Mouse (Mus musculus): ENCODE results near the gene Hoxd11. TPM values are rescaled to one million over a fixed set of nuclear protein-coding genes. Genes with fewer than 3 reads are reported as not detected.

The Hoxd11 gene
- polyA plus RNA-seq, 1 experiment: not detected

DNA sequence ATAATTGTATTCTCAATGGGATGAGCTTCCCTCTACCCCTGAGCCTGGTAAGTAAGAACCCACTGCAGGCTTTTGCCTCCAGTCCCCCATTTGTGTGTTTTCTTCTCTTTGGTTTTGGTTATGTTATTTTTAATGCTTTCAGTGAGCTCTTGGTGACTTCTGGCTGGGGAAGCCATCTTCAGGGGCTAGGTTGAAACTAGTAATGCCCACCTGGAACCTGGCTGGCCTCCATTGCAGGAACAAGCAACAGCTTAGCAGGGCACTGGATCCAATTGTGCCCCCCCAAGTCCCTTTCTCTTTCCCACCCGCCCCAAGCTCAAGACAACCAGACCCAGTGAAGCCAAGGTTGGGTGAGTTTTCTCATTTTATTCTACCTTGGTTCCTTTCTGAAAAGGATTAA, 16.0 kb downstream of the Hoxd11 start:
- Histone ChIP-seq H3K36me3 (ENCODE audit: control insufficient read depth, insufficient read depth, low read length, poor library complexity, severe bottlenecking) (no peaks in the 10 kb centered on the region), H3K4me3 (ENCODE audit: low read depth, low read length) (no peak overlapping the region), H3K27me3 (ENCODE audit: control insufficient read depth, insufficient read depth, low read length, poor library complexity, severe bottlenecking) (peaks cover 69% of the 10 kb centered on the region), H3K9ac (ENCODE audit: low read depth, poor library complexity, severe bottlenecking) (no peak overlapping the region), H3K27ac (ENCODE audit: insufficient read depth, low read length) (no peak overlapping the region), H3K4me1 (ENCODE audit: control insufficient read depth, insufficient read depth, low read length) (no peaks in the 10 kb centered on the region), H3K9me3 (replicated peaks; ENCODE audit: control insufficient read depth, insufficient read depth, low read length, poor library complexity, severe bottlenecking) (no peaks in the 10 kb centered on the region)
- TF ChIP-seq EP300 (IDR thresholded peaks at IDR 0.05; ENCODE audit: insufficient read depth, low read depth, low read length): no peak
- TF ChIP-seq POLR2A (IDR thresholded peaks at IDR 0.05; ENCODE audit: insufficient read depth, low read length): no peak
- TF ChIP-seq CTCF (IDR thresholded peaks at IDR 0.05; ENCODE audit: low read depth, low read length): no peak

DNA sequence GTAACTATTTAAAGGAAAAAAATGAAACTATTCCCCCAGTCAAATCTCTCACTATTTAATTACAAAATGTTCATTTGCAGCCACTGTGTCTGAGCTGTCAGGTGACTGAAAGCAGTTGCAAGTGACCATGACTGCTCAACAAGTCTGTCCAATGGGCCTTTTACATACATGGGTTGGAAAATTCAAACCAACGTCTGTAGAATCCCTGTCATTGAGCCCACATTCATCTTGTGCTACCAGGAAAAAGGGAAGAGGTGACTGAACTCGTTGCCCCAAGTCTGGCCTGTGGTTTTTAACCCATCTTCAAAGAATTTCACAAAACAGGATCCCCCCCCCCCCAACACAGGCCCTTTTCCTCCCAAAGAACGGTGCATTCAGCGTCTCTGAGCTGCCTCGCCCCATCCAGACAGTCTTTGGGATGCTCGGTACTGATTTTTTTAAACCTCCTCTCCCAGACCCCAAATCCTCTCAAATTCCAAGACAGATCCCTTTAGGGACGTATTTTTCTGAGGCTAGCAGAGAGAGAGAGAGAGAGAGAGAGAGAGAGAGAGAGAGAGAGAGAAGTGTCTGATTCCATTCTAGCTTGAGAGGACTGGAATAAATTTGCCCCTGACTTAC, 16.6 kb downstream of the Hoxd11 start:
- H3K27ac ChIP-seq (ENCODE audit: insufficient read depth, low read length): no peak overlapping the region
- H3K9ac ChIP-seq (ENCODE audit: low read depth, poor library complexity, severe bottlenecking): no peak overlapping the region
- no peaks in the 10 kb centered on the region for H3K36me3 ChIP-seq (ENCODE audit: control insufficient read depth, insufficient read depth, low read length, poor library complexity, severe bottlenecking)
- peaks cover 67% of the 10 kb centered on the region for H3K27me3 ChIP-seq (ENCODE audit: control insufficient read depth, insufficient read depth, low read length, poor library complexity, severe bottlenecking)
- H3K4me1 ChIP-seq (ENCODE audit: control insufficient read depth, insufficient read depth, low read length): no peaks in the 10 kb centered on the region
- H3K4me3 ChIP-seq (ENCODE audit: low read depth, low read length): no peak overlapping the region
- no peaks in the 10 kb centered on the region for H3K9me3 ChIP-seq (replicated peaks; ENCODE audit: control insufficient read depth, insufficient read depth, low read length, poor library complexity, severe bottlenecking)
- no peak for TF ChIP-seq POLR2A (IDR thresholded peaks at IDR 0.05; ENCODE audit: insufficient read depth, low read length)
- no peak for TF ChIP-seq CTCF (IDR thresholded peaks at IDR 0.05; ENCODE audit: low read depth, low read length)

DNA sequence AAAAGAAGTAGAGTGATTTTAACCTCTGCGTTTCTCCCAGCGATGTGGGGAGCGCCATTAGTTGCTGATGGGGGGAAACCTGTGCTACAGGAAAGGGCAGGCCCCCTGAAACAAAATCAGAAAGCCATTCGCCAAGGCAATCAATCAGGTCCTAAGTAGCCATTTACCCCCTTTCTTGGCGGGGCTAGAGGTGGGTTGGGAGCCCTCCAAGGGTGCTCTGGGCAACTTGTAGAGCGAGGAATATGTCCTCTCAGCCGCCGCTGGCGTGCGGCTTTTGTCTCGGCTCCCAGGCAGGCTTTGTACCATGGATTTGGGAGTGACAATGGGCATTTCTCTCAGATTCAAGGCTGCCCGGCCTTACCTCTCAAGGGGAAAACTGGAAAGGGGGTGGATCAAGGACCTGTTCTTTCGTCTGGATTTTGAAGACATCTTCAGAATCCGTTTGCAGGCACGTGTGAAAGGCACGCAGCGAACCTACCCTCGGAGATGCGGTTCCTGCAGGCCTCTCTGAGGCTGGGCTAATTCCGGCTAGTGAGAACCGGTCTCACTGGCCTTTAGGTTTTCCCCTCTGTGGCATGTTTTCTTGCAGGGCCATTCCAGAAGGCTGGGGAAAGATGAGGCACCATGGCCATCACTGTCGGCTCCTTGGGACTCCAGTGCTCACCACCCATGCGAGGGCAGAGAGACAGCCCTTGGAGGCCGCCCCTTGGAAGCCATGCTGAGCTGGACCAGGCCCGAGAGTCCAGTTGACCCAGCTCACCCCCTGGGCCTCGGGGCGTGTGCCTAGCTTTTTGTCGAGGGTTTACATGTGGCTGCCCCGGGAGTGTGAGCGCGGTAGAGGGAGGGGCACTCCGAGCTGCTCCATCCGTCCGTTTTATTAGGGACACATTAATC, 17.3 kb downstream of the Hoxd11 start:
- Histone ChIP-seq H3K9ac (ENCODE audit: low read depth, poor library complexity, severe bottlenecking) (no peak overlapping the region), H3K9me3 (replicated peaks; ENCODE audit: control insufficient read depth, insufficient read depth, low read length, poor library complexity, severe bottlenecking) (no peaks in the 10 kb centered on the region), H3K27me3 (ENCODE audit: control insufficient read depth, insufficient read depth, low read length, poor library complexity, severe bottlenecking) (peaks cover 68% of the 10 kb centered on the region), H3K36me3 (ENCODE audit: control insufficient read depth, insufficient read depth, low read length, poor library complexity, severe bottlenecking) (no peaks in the 10 kb centered on the region), H3K27ac (ENCODE audit: insufficient read depth, low read length) (no peak overlapping the region), H3K4me1 (ENCODE audit: control insufficient read depth, insufficient read depth, low read length) (no peaks in the 10 kb centered on the region), H3K4me3 (ENCODE audit: low read depth, low read length) (no peak overlapping the region)
- TF ChIP-seq EP300 (IDR thresholded peaks at IDR 0.05; ENCODE audit: insufficient read depth, low read depth, low read length): no peak
- no peak for TF ChIP-seq POLR2A (IDR thresholded peaks at IDR 0.05; ENCODE audit: insufficient read depth, low read length)
- no peak for TF ChIP-seq CTCF (IDR thresholded peaks at IDR 0.05; ENCODE audit: low read depth, low read length)

DNA sequence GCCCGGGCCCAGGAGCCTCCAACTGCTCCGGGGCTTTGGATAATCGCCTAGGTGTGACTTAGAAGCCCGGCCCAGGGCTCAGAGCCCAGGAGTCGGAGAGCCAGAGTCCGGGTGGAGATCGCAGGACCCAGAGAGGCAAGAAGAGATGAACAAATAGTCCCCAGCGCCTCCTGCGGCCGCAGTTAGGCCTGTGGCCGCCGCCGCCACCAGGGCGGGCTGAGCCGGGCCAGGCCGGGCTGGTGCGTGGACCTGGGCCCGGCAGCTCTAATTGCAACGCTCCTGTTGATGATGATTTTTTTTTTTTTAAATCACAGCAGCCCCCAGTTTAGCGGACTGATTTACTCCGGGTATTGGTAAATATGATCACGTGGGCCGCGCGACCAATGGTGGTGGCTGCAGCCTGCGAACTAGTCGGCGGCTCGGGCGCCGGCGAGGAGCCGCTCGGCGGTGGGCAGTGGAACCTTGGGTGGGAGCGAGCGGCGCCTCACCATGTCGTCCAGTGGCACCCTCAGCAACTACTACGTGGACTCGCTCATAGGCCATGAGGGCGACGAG, 18.3 kb downstream of the Hoxd11 start, which contains the start of gene Hoxd9:
Gene Hoxd9, plus strand, starts transcription at position 161 of the 555 bp plus-strand sequence.
- no peak within 1 kb of the TSS for H3K27ac ChIP-seq (ENCODE audit: insufficient read depth, low read length)
- no peaks in the 10 kb centered on the region for H3K4me1 ChIP-seq (ENCODE audit: control insufficient read depth, insufficient read depth, low read length)
- H3K36me3 ChIP-seq (ENCODE audit: control insufficient read depth, insufficient read depth, low read length, poor library complexity, severe bottlenecking): no peaks in the 10 kb centered on the region
- H3K9ac ChIP-seq (ENCODE audit: low read depth, poor library complexity, severe bottlenecking): peak within 1 kb of the TSS; percentile 59
- no peak for TF ChIP-seq EP300 (IDR thresholded peaks at IDR 0.05; ENCODE audit: insufficient read depth, low read depth, low read length)
- no peak for TF ChIP-seq POLR2A (IDR thresholded peaks at IDR 0.05; ENCODE audit: insufficient read depth, low read length)
- no peak for TF ChIP-seq CTCF (IDR thresholded peaks at IDR 0.05; ENCODE audit: low read depth, low read length)
- peak within 1 kb of the TSS; percentile 54 for H3K4me3 ChIP-seq (ENCODE audit: low read depth, low read length)
- peaks cover 60% of the 10 kb centered on the region for H3K27me3 ChIP-seq (ENCODE audit: control insufficient read depth, insufficient read depth, low read length, poor library complexity, severe bottlenecking)
- H3K9me3 ChIP-seq (replicated peaks; ENCODE audit: control insufficient read depth, insufficient read depth, low read length, poor library complexity, severe bottlenecking): no peaks in the 10 kb centered on the region

DNA sequence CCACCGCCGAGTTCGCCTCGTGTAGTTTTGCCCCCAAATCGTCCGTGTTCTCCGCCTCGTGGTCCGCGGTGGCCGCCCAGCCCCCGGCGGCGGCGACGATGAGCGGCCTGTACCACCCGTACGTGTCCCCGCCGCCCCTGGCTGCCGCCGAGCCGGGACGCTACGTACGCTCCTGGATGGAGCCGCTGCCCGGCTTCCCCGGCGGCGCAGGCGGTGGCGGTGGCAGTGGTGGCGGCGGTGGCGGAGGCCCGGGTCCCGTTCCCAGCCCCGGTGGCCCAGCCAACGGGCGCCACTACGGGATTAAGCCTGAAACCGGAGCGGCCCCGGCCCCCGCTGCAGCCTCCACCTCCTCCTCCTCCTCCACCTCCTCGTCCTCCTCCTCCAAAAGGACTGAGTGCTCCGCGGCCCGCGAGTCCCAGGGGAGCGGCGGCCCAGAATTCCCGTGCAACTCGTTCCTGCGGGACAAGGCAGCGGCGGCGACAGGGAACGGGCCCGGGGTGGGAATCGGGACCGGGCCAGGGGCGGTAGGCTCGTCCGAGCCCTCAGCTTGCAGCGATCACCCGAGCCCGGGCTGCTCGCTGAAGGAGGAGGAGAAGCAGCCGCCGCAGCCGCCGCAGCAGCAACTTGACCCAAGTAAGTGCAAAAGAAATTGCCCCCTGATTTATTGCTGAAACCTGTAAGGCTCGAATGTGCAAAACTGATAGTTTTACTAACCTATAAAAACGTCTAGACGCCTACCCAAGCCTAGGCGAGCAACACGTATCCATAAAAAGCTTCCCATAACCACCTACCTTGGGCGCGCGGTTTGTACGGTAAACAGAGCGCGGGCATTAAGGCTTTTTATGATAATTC, 19.1 kb downstream of the Hoxd11 start:
- no peak for TF ChIP-seq EP300 (IDR thresholded peaks at IDR 0.05; ENCODE audit: insufficient read depth, low read depth, low read length)
- no peak for TF ChIP-seq POLR2A (IDR thresholded peaks at IDR 0.05; ENCODE audit: insufficient read depth, low read length)
- TF ChIP-seq CTCF (IDR thresholded peaks at IDR 0.05; ENCODE audit: low read depth, low read length): no peak
- Histone ChIP-seq H3K27me3 (ENCODE audit: control insufficient read depth, insufficient read depth, low read length, poor library complexity, severe bottlenecking) (peaks cover 56% of the 10 kb centered on the region), H3K4me1 (ENCODE audit: control insufficient read depth, insufficient read depth, low read length) (no peaks in the 10 kb centered on the region), H3K4me3 (ENCODE audit: low read depth, low read length) (peak overlapping the region; percentile 54), H3K36me3 (ENCODE audit: control insufficient read depth, insufficient read depth, low read length, poor library complexity, severe bottlenecking) (no peaks in the 10 kb centered on the region), H3K9ac (ENCODE audit: low read depth, poor library complexity, severe bottlenecking) (peak overlapping the region; percentile 59), H3K27ac (ENCODE audit: insufficient read depth, low read length) (no peak overlapping the region), H3K9me3 (replicated peaks; ENCODE audit: control insufficient read depth, insufficient read depth, low read length, poor library complexity, severe bottlenecking) (no peaks in the 10 kb centered on the region)
